Mouse (Mus musculus) monocyte, adult 2 months (primary cell): ENCODE results near the gene Hoxd9.

Experiments
- DNase-seq, 2 experiments: peaks; one replicate each; pipeline ENCODE4 v3.0.0; 2022; ENCODE audit warnings: low spot score in 2 of 2, low read depth in 1 of 2

The Hoxd9 gene

GRCm38 (mm10) chr2:74668370-74669229 is 28.9 kb upstream of the Hoxd9 start:
- DNase-seq, result no peak

GRCm38 (mm10) chr2:74669230-74669578 is 28.3 kb upstream of the Hoxd9 start:
- no peak for DNase-seq

- no peak for DNase-seq
Observed at GRCm38 (mm10) chr2:74669650-74670235, 27.8 kb upstream of the Hoxd9 start.

GRCm38 (mm10) chr2:74670632-74671188 is 26.8 kb upstream of the Hoxd9 start:
- DNase-seq, result no peak

GRCm38 (mm10) chr2:74671847-74672246 is 25.7 kb upstream of the Hoxd9 start:
- no peak for DNase-seq

GRCm38 (mm10) chr2:74672481-74673362 is 24.8 kb upstream of the Hoxd9 start:
- no peak for DNase-seq

GRCm38 (mm10) chr2:74673835-74674425 is 23.6 kb upstream of the Hoxd9 start:
- no peak for DNase-seq

- no peak for DNase-seq
Observed at GRCm38 (mm10) chr2:74674881-74675665, 22.5 kb upstream of the Hoxd9 start, which contains the start of gene Hoxd12. TSS of gene Hoxd12 (plus strand) at chr2:74675013.

GRCm38 (mm10) chr2:74675666-74676282 is 21.8 kb upstream of the Hoxd9 start:
- no peak for DNase-seq

- DNase-seq, result no peak
Observed at GRCm38 (mm10) chr2:74676376-74677052, 21.0 kb upstream of the Hoxd9 start.

- no peak for DNase-seq
Observed at GRCm38 (mm10) chr2:74677106-74677505, 20.4 kb upstream of the Hoxd9 start.

GRCm38 (mm10) chr2:74678891-74679595 is 18.5 kb upstream of the Hoxd9 start, which contains the start of gene Hoxd11:
TSS of gene Hoxd11 (plus strand) at chr2:74679557.
- no peak for DNase-seq

GRCm38 (mm10) chr2:74679596-74679971 is 17.9 kb upstream of the Hoxd9 start:
- no peak for DNase-seq

- DNase-seq, result no peak
Observed at GRCm38 (mm10) chr2:74679980-74680379, 17.5 kb upstream of the Hoxd9 start.

- no peak for DNase-seq
Observed at GRCm38 (mm10) chr2:74680561-74681398, 16.7 kb upstream of the Hoxd9 start.

GRCm38 (mm10) chr2:74681594-74682531 is 15.7 kb upstream of the Hoxd9 start:
- no peak for DNase-seq
